Mouse (Mus musculus): Measurements from ENCODE around the gene Pml.
"Not testable (repeated sequence)": the region's sequence is repeated elsewhere in the genome, so short reads cannot be mapped to it uniquely, and the experiment has no call there.

Pml gene

GRCm38 (mm10) chr9:58271551-58271950 is 22.0 kb upstream of the Pml start:
- DNase-seq (ENCODE audit: low spot score in 2 of 2), result not testable (repeated sequence)

GRCm38 (mm10) chr9:58271109-58271508 is 21.5 kb upstream of the Pml start:
- no peak for DNase-seq (ENCODE audit: low spot score in 2 of 2)

- no peak for DNase-seq (ENCODE audit: low spot score in 2 of 2)
Measured at GRCm38 (mm10) chr9:58270081-58270480, 20.5 kb upstream of the Pml start.

GRCm38 (mm10) chr9:58268384-58269313 is 19.1 kb upstream of the Pml start:
- DNase-seq (ENCODE audit: low spot score in 2 of 2), result peak; percentile 40 to 77

GRCm38 (mm10) chr9:58267046-58267445 is 17.5 kb upstream of the Pml start:
- DNase-seq (ENCODE audit: low spot score in 2 of 2), result no peak

- DNase-seq (ENCODE audit: low spot score in 2 of 2), result no peak
Measured at GRCm38 (mm10) chr9:58266571-58267011, 17.0 kb upstream of the Pml start.

GRCm38 (mm10) chr9:58265368-58265767 is 15.8 kb upstream of the Pml start:
- no peak for DNase-seq (ENCODE audit: low spot score in 2 of 2)

GRCm38 (mm10) chr9:58262507-58262906 is 12.9 kb upstream of the Pml start:
- DNase-seq (ENCODE audit: low spot score in 2 of 2), result no peak

- DNase-seq (ENCODE audit: low spot score in 2 of 2), result no peak
Measured at GRCm38 (mm10) chr9:58255704-58256685, 6.4 kb upstream of the Pml start.

- no peak for DNase-seq (ENCODE audit: low spot score in 2 of 2)
Measured at GRCm38 (mm10) chr9:58255105-58255504, 5.5 kb upstream of the Pml start.

GRCm38 (mm10) chr9:58253805-58254122 is 4.2 kb upstream of the Pml start:
- not testable (repeated sequence) for DNase-seq (ENCODE audit: low spot score in 2 of 2)

GRCm38 (mm10) chr9:58253033-58253804 is 3.6 kb upstream of the Pml start, which contains the start of gene Stoml1:
TSS of gene Stoml1 (plus strand) at chr9:58253164.
- peak; percentile 90 to 93 for DNase-seq (ENCODE audit: low spot score in 2 of 2)

- DNase-seq (ENCODE audit: low spot score in 2 of 2), result not testable (repeated sequence)
Measured at GRCm38 (mm10) chr9:58250730-58251129, 1.1 kb upstream of the Pml start.

- no peak for DNase-seq (ENCODE audit: low spot score in 2 of 2)
Measured at GRCm38 (mm10) chr9:58250322-58250721, 736 bp upstream of the Pml start.

- DNase-seq (ENCODE audit: low spot score in 2 of 2), result no peak
Measured at GRCm38 (mm10) chr9:58248746-58249413, 706 bp downstream of the Pml start.

GRCm38 (mm10) chr9:58247064-58247759 is 2.4 kb downstream of the Pml start:
- peak; percentile 70 to 82 for DNase-seq (ENCODE audit: low spot score in 2 of 2)

- DNase-seq (ENCODE audit: low spot score in 2 of 2), result no peak
Measured at GRCm38 (mm10) chr9:58246083-58246591, 3.4 kb downstream of the Pml start.

GRCm38 (mm10) chr9:58243696-58244095 is 5.9 kb downstream of the Pml start:
- DNase-seq (ENCODE audit: low spot score in 2 of 2), result no peak

- DNase-seq (ENCODE audit: low spot score in 2 of 2), result no peak
Measured at GRCm38 (mm10) chr9:58242696-58243095, 6.9 kb downstream of the Pml start.

All from thymus, postnatal 10 days (tissue).